Mouse (Mus musculus): ENCODE results near the gene Dmgdh. TPM values are rescaled to one million over a fixed set of nuclear protein-coding genes. Genes with fewer than 3 reads are reported as not detected.
A peak's percentile ranks its signal among the peaks of the same experiment; 100 is the strongest.

Dmgdh gene
- polyA plus RNA-seq, 1 experiment from 2014 or later, result not detected

GRCm38 (mm10) chr13:93758149-93758898 lies 84.1 kb downstream of the Dmgdh start:
- Histone ChIP-seq H3K4me3 (ENCODE audit: low read depth, low read length) (no peak overlapping the region), H3K27me3 (ENCODE audit: control insufficient read depth, insufficient read depth, low read length) (no peaks in the 10 kb centered on the region), H3K9ac (ENCODE audit: low read length) (no peak overlapping the region), H3K4me2 (no peak overlapping the region), H3K9me3 (ENCODE audit: control insufficient read depth, low read length) (no peaks in the 10 kb centered on the region), H3K27ac (ENCODE audit: low read depth, low read length) (peak overlapping the region; percentile 28), H3K36me3 (ENCODE audit: control insufficient read depth, insufficient read depth, low read length) (no peaks in the 10 kb centered on the region), H3K4me1 (ENCODE audit: control insufficient read depth, insufficient read depth, low read length) (peaks cover 18% of the 10 kb centered on the region)
- DNase-seq (ENCODE audit: low spot score, missing footprints), result peak; percentile 91
- 0 out of 2 replicates have a peak, but pooled peaks have one; percentile 10 for ATAC-seq (ENCODE audit: low FRiP score)
- 41% methylated on average over 14 of the region's 14 CpGs for WGBS

GRCm38 (mm10) chr13:93761831-93762230 lies 87.6 kb downstream of the Dmgdh start:
- 94% methylated on average over 8 of the region's 8 CpGs for WGBS
- H3K9ac ChIP-seq (ENCODE audit: low read length), result no peak overlapping the region
- no peak overlapping the region for H3K4me3 ChIP-seq (ENCODE audit: low read depth, low read length)
- no peaks in the 10 kb centered on the region for H3K9me3 ChIP-seq (ENCODE audit: control insufficient read depth, low read length)
- peaks cover 10% of the 10 kb centered on the region for H3K4me1 ChIP-seq (ENCODE audit: control insufficient read depth, insufficient read depth, low read length)
- H3K36me3 ChIP-seq (ENCODE audit: control insufficient read depth, insufficient read depth, low read length), result no peaks in the 10 kb centered on the region
- no peak for DNase-seq (ENCODE audit: low spot score, missing footprints)
- no peaks in the 10 kb centered on the region for H3K27me3 ChIP-seq (ENCODE audit: control insufficient read depth, insufficient read depth, low read length)
- H3K27ac ChIP-seq (ENCODE audit: low read depth, low read length), result no peak overlapping the region
- H3K4me2 ChIP-seq, result no peak overlapping the region
- ATAC-seq (ENCODE audit: low FRiP score), result no peak

- DNase-seq (ENCODE audit: low spot score, missing footprints), result no peak
- no peaks in the 10 kb centered on the region for H3K9me3 ChIP-seq (ENCODE audit: control insufficient read depth, low read length)
- H3K4me2 ChIP-seq, result no peak overlapping the region
- no peaks in the 10 kb centered on the region for H3K27me3 ChIP-seq (ENCODE audit: control insufficient read depth, insufficient read depth, low read length)
- no peak overlapping the region for H3K27ac ChIP-seq (ENCODE audit: low read depth, low read length)
- H3K4me3 ChIP-seq (ENCODE audit: low read depth, low read length), result no peak overlapping the region
- 87% methylated on average over 3 of the region's 3 CpGs for WGBS
- H3K36me3 ChIP-seq (ENCODE audit: control insufficient read depth, insufficient read depth, low read length), result no peaks in the 10 kb centered on the region
- peaks cover 6% of the 10 kb centered on the region for H3K4me1 ChIP-seq (ENCODE audit: control insufficient read depth, insufficient read depth, low read length)
- H3K9ac ChIP-seq (ENCODE audit: low read length), result no peak overlapping the region
- no peak for ATAC-seq (ENCODE audit: low FRiP score)
Observed at GRCm38 (mm10) chr13:93762879-93763278, 88.6 kb downstream of the Dmgdh start.

- DNase-seq (ENCODE audit: low spot score, missing footprints), result no peak
- no peaks in the 10 kb centered on the region for H3K4me1 ChIP-seq (ENCODE audit: control insufficient read depth, insufficient read depth, low read length)
- WGBS, result 92% methylated on average over 13 of the region's 13 CpGs
Observed at GRCm38 (mm10) chr13:93764321-93764973, 90.2 kb downstream of the Dmgdh start.

GRCm38 (mm10) chr13:93771031-93771587 lies 96.9 kb downstream of the Dmgdh start:
- DNase-seq (ENCODE audit: low spot score, missing footprints), result peak; percentile 96
- no peaks in the 10 kb centered on the region for H3K36me3 ChIP-seq (ENCODE audit: control insufficient read depth, insufficient read depth, low read length)

More at GRCm38 (mm10) chr13:93764321-93764973, 90.2 kb downstream of the Dmgdh start:
- Histone ChIP-seq H3K4me3 (ENCODE audit: low read depth, low read length) (no peak overlapping the region), H3K27ac (ENCODE audit: low read depth, low read length) (no peak overlapping the region), H3K36me3 (ENCODE audit: control insufficient read depth, insufficient read depth, low read length) (no peaks in the 10 kb centered on the region), H3K9ac (ENCODE audit: low read length) (no peak overlapping the region), H3K9me3 (ENCODE audit: control insufficient read depth, low read length) (no peaks in the 10 kb centered on the region), H3K27me3 (ENCODE audit: control insufficient read depth, insufficient read depth, low read length) (no peaks in the 10 kb centered on the region), H3K4me2 (no peak overlapping the region)
- ATAC-seq (ENCODE audit: low FRiP score), result no peak

GRCm38 (mm10) chr13:93771588-93772278 lies 97.5 kb downstream of the Dmgdh start, which contains the start of gene Arsb:
Arsb (plus strand) TSS chr13:93771630.
- DNase-seq (ENCODE audit: low spot score, missing footprints) (peak; percentile 98), ATAC-seq (ENCODE audit: low FRiP score) (peak; percentile 96)
- peaks cover 10% of the 10 kb centered on the region for H3K4me1 ChIP-seq (ENCODE audit: control insufficient read depth, insufficient read depth, low read length)
- H3K4me2 ChIP-seq, result peak within 1 kb of the TSS; percentile 93
- under 1% methylated on average over 65 of the region's 66 CpGs for WGBS
- peaks cover 10% of the 10 kb centered on the region for H3K27me3 ChIP-seq (ENCODE audit: control insufficient read depth, insufficient read depth, low read length)
- no peaks in the 10 kb centered on the region for H3K9me3 ChIP-seq (ENCODE audit: control insufficient read depth, low read length)
- peak within 1 kb of the TSS; percentile 89 for H3K9ac ChIP-seq (ENCODE audit: low read length)
- peak within 1 kb of the TSS; percentile 54 for H3K4me3 ChIP-seq (ENCODE audit: low read depth, low read length)
- H3K36me3 ChIP-seq (ENCODE audit: control insufficient read depth, insufficient read depth, low read length), result no peaks in the 10 kb centered on the region
- H3K27ac ChIP-seq (ENCODE audit: low read depth, low read length), result peak within 1 kb of the TSS; percentile 87

More at GRCm38 (mm10) chr13:93771031-93771587, 96.9 kb downstream of the Dmgdh start:
- 45% methylated on average over 9 of the region's 9 CpGs for WGBS
- peak; percentile 34 for ATAC-seq (ENCODE audit: low FRiP score)
- H3K27me3 ChIP-seq (ENCODE audit: control insufficient read depth, insufficient read depth, low read length), result peaks cover 10% of the 10 kb centered on the region
- H3K4me2 ChIP-seq, result peak overlapping the region; percentile 93
- H3K4me1 ChIP-seq (ENCODE audit: control insufficient read depth, insufficient read depth, low read length), result peaks cover 10% of the 10 kb centered on the region
- peak overlapping the region; percentile 54 for H3K4me3 ChIP-seq (ENCODE audit: low read depth, low read length)
- no peaks in the 10 kb centered on the region for H3K9me3 ChIP-seq (ENCODE audit: control insufficient read depth, low read length)
- H3K9ac ChIP-seq (ENCODE audit: low read length), result peak overlapping the region; percentile 89
- H3K27ac ChIP-seq (ENCODE audit: low read depth, low read length), result peak overlapping the region; percentile 87

GRCm38 (mm10) chr13:93772279-93772636 lies 98.0 kb downstream of the Dmgdh start:
- ATAC-seq (ENCODE audit: low FRiP score) (peak; percentile 18), DNase-seq (ENCODE audit: low spot score, missing footprints) (no peak)
- no peaks in the 10 kb centered on the region for H3K9me3 ChIP-seq (ENCODE audit: control insufficient read depth, low read length)
- peak overlapping the region; percentile 54 for H3K4me3 ChIP-seq (ENCODE audit: low read depth, low read length)
- H3K9ac ChIP-seq (ENCODE audit: low read length), result peak overlapping the region; percentile 89
- peak overlapping the region; percentile 93 for H3K4me2 ChIP-seq
- H3K27me3 ChIP-seq (ENCODE audit: control insufficient read depth, insufficient read depth, low read length), result peaks cover 10% of the 10 kb centered on the region
- H3K27ac ChIP-seq (ENCODE audit: low read depth, low read length), result no peak overlapping the region
- peaks cover 10% of the 10 kb centered on the region for H3K4me1 ChIP-seq (ENCODE audit: control insufficient read depth, insufficient read depth, low read length)
- WGBS, result 38% methylated on average over 8 of the region's 8 CpGs
- H3K36me3 ChIP-seq (ENCODE audit: control insufficient read depth, insufficient read depth, low read length), result no peaks in the 10 kb centered on the region

- Histone ChIP-seq H3K4me1 (ENCODE audit: control insufficient read depth, insufficient read depth, low read length) (peaks cover 10% of the 10 kb centered on the region), H3K36me3 (ENCODE audit: control insufficient read depth, insufficient read depth, low read length) (no peaks in the 10 kb centered on the region), H3K27me3 (ENCODE audit: control insufficient read depth, insufficient read depth, low read length) (peaks cover 10% of the 10 kb centered on the region), H3K9ac (ENCODE audit: low read length) (no peak overlapping the region), H3K27ac (ENCODE audit: low read depth, low read length) (no peak overlapping the region), H3K4me2 (no peak overlapping the region), H3K9me3 (ENCODE audit: control insufficient read depth, low read length) (no peaks in the 10 kb centered on the region), H3K4me3 (ENCODE audit: low read depth, low read length) (no peak overlapping the region)
- WGBS, result 84% methylated on average over 7 of the region's 7 CpGs
- ATAC-seq (ENCODE audit: low FRiP score), result no peak
- no peak for DNase-seq (ENCODE audit: low spot score, missing footprints)
Observed at GRCm38 (mm10) chr13:93772861-93773260, 98.6 kb downstream of the Dmgdh start.
